1 mouse cellular context compared by ENCODE assay signal in the genomic region with DNA sequence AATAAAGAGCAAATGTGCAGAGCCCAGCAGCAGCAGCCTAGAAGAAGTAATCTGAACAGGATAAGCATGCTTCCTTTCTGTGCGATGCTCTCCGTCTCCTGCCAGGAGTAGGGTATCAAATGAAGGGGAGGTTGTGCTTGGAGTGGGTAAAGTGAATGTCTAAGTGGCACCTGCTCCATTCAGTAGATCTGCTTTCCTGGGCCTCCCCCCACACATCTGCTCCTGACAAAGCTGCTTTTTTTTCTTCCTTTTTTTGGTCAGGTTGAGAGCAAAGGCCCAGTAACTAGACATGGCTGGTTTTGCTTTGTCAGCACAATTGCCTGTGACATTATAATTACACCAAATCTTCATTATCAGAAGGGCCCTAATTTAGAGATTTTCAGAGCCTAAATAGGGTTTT.
TF ChIP-seq lines count a peak whose summit lies in the region.

No protein-coding gene starts in this region.

TF ChIP-seq in CH12.LX, 34 proteins besides CTCF, POLR2A, EP300 and RAD21 (continued from another document):
- TF ChIP-seq NELFE (IDR thresholded peaks at IDR 0.05; ENCODE audit: low read depth, low read length) (no peak), ZKSCAN1 (IDR thresholded peaks at IDR 0.05; ENCODE audit: borderline replicate concordance, low read depth, low read length) (no peak), CHD2 (IDR thresholded peaks at IDR 0.05; ENCODE audit: low read length) (no peak), TCF12 (IDR thresholded peaks at IDR 0.05; ENCODE audit: low read depth, low read length) (peak; percentile 39; the same call in 1 of the 2 replicates), USF1 (IDR thresholded peaks at IDR 0.05; ENCODE audit: low read depth, low read length) (no peak), NRF1 (IDR thresholded peaks at IDR 0.05; ENCODE audit: low read depth, low read length) (no peak), MAFK (IDR thresholded peaks at IDR 0.05; ENCODE audit: insufficient replicate concordance, low read length) (peak; percentile 99), UBTF (IDR thresholded peaks at IDR 0.05; ENCODE audit: low read depth, low read length) (no peak), MEF2A (IDR thresholded peaks at IDR 0.05; ENCODE audit: borderline replicate concordance, low read depth, low read length) (no peak), KAT2A (IDR thresholded peaks at IDR 0.05; ENCODE audit: insufficient replicate concordance, low read length) (no peak), ETS1 (conservative IDR thresholded peaks at IDR 0.05; ENCODE audit: low read depth, low read length) (no peak)
